Mouse (Mus musculus) kidney, adult 2 months (tissue): ENCODE data around the gene Ago3. TPM values are rescaled to one million over a fixed set of nuclear protein-coding genes. Genes with fewer than 3 reads are reported as not detected.

Experiments used
- DNase-seq: peaks from one replicate; pipeline ENCODE4 v3.0.0; 2021
- H3K27ac ChIP-seq: fragments of 200-500 bp; 2 replicates; pipeline ENCODE4 v1.5.1; 2012; ENCODE audit warnings: low read depth, low read length, control low read depth, inconsistent platforms; ENCODE audit not compliant: insufficient read depth
- H3K27me3 ChIP-seq: fragments of 200-500 bp; replicated peaks from 2 replicates; pipeline ENCODE4 v1.6.1; 2012; ENCODE audit warnings: mild to moderate bottlenecking, moderate library complexity, low read length, inconsistent platforms; ENCODE audit not compliant: control insufficient read depth, insufficient read depth
- H3K36me3 ChIP-seq: fragments of 200-500 bp; 2 replicates; pipeline ENCODE4 v1.6.1; 2012; ENCODE audit warnings: mild to moderate bottlenecking, moderate library complexity, low read length, inconsistent platforms; ENCODE audit not compliant: control insufficient read depth, insufficient read depth
- H3K4me1 ChIP-seq: fragments of 200-500 bp; 2 replicates; pipeline ENCODE4 v1.6.1; 2011; ENCODE audit warnings: low read length; ENCODE audit not compliant: control insufficient read depth, insufficient read depth
- H3K4me3 ChIP-seq: fragments of 200-500 bp; 2 replicates; pipeline ENCODE4 v1.5.1; 2011; ENCODE audit warnings: mild to moderate bottlenecking, low read depth, low read length, control low read depth; ENCODE audit not compliant: insufficient read depth
- CTCF ChIP-seq: fragments of 200-500 bp; conservative IDR thresholded peaks from 2 replicates; pipeline ENCODE4 v1.5.1; 2011; ENCODE audit warnings: low read depth, mild to moderate bottlenecking, control low read depth, low read length, moderate library complexity, mixed read lengths; ENCODE audit not compliant: insufficient read depth, insufficient read length
- POLR2A ChIP-seq: fragments of 200-500 bp; IDR thresholded peaks from one replicate; pipeline ENCODE4 v1.6.1; 2011; ENCODE audit warnings: low read depth, low read length, control low read depth
- WGBS: fragments of 180-500 bp; shearing (Covaris S2); methylation state at CpG from one replicate; pipeline ENCODE4 v1.1.7; 2018; 5-methylcytosine and 5-hydroxymethylcytosine counted together
- polyA plus RNA-seq: library from polyadenylated mRNA; depleted of rRNA; stranded (reverse); fragments of >200 nt; gene quantifications from 2 replicates; pipeline ENCODE4 v1.2.3, GENCODE M21; 2012; rRNA removed

The Ago3 gene
- polyA plus RNA-seq, 1 experiment = 7.9 TPM

GRCm38 (mm10) chr4:126290314-126290713 lies 139.0 kb downstream of the Ago3 start:
- no peak overlapping the region for H3K4me3 ChIP-seq
- no peak for DNase-seq
- 91% methylated on average over 8 of the region's 8 CpGs for WGBS
- H3K4me1 ChIP-seq = no peaks in the 10 kb centered on the region
- TF ChIP-seq POLR2A = no peak
- TF ChIP-seq CTCF = no peak
- H3K36me3 ChIP-seq = no peaks in the 10 kb centered on the region
- H3K27ac ChIP-seq = no peak overlapping the region
- no peaks in the 10 kb centered on the region for H3K27me3 ChIP-seq

- DNase-seq = no peak
- no peak overlapping the region for H3K4me3 ChIP-seq
- no peaks in the 10 kb centered on the region for H3K27me3 ChIP-seq
Observed at GRCm38 (mm10) chr4:126288085-126288666, 141.2 kb downstream of the Ago3 start.

DNA sequence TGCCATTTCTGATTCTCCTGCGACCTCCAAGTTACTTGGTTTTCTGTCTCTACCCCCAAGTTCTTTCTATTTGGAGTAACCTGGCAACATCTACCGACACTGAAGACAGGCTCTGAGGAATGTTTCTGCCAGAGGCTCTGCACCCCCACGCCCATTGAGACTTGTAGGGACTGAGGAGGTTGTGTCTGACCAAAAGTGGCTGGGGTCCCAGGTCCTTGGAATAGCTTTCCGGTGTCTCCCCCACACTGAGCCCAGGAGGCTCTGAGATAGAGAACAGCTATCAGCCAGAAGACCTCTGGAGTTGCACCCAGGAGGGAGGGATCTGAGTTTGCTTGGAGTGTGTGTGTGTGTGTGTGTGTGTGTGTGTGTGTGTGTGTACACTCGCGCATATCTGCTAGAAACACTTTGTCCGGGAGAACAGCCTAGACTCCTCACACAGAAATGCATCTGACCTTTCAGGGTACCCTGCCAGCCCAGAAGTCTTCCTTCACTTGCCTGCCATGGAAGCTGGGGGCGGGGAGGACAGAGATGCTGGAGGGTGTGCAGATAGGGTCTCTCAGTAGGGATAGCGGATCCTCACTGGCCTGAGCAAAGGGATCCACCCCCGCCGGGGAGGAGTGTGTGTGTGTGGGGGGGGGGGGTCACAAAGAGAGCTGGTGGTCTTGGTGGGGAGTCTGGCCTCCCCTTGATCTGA lies 141.9 kb downstream of the Ago3 start:
- no peaks in the 10 kb centered on the region for H3K27me3 ChIP-seq
- no peak overlapping the region for H3K27ac ChIP-seq
- no peak for DNase-seq
- H3K4me3 ChIP-seq = no peak overlapping the region
- no peaks in the 10 kb centered on the region for H3K36me3 ChIP-seq
- 34% methylated on average over 11 of the region's 11 CpGs for WGBS
- TF ChIP-seq CTCF (no peak), POLR2A (no peak)
- H3K4me1 ChIP-seq = no peaks in the 10 kb centered on the region

More at GRCm38 (mm10) chr4:126288085-126288666, 141.2 kb downstream of the Ago3 start:
- no peak overlapping the region for H3K27ac ChIP-seq
- no peaks in the 10 kb centered on the region for H3K4me1 ChIP-seq
- WGBS = 38% methylated on average over 17 of the region's 17 CpGs
- TF ChIP-seq POLR2A (no peak), CTCF (no peak)
- no peaks in the 10 kb centered on the region for H3K36me3 ChIP-seq

DNA sequence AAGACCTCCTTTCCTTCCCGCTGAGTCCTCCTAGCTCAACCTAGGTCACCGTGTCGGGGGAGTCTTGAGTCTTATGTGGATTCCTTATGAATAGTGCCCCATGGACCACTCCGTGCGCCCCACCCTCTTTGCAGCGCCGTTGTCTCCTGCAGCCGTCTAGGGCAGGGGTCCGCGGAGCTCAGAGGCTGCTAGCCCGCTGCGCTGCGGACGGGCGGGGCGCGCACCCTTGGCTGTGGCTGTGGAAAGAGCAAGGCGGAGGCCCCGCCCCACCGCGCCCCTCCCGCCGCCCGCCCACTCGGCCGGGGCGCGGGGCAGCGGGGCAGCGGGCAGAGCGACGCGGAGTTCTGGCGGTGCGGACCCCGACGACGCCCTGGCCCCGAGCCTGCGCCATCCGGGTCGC lies 142.9 kb downstream of the Ago3 start, which contains the start of gene Col8a2:
Col8a2 (plus strand) TSS at position 302 of the 400 bp plus-strand sequence.
- no peak for DNase-seq
- no peaks in the 10 kb centered on the region for H3K27me3 ChIP-seq
- H3K4me3 ChIP-seq = peak within 1 kb of the TSS; percentile 20; the same call in 1 of the 2 replicates
- WGBS = 2% methylated on average over 42 of the region's 42 CpGs
- no peaks in the 10 kb centered on the region for H3K36me3 ChIP-seq
- TF ChIP-seq CTCF (no peak), POLR2A (no peak)
- no peak within 1 kb of the TSS for H3K27ac ChIP-seq
- no peaks in the 10 kb centered on the region for H3K4me1 ChIP-seq

GRCm38 (mm10) chr4:126283582-126283981 lies 145.8 kb downstream of the Ago3 start:
- no peak for TF ChIP-seq CTCF
- no peak for TF ChIP-seq POLR2A
- H3K27ac ChIP-seq = no peak overlapping the region
- WGBS = 93% methylated on average over 8 of the region's 8 CpGs

GRCm38 (mm10) chr4:126281706-126282105 lies 147.7 kb downstream of the Ago3 start:
- TF ChIP-seq CTCF (no peak), POLR2A (no peak)
- WGBS = 74% methylated on average over 9 of the region's 9 CpGs
- Histone ChIP-seq H3K36me3 (no peaks in the 10 kb centered on the region), H3K4me3 (no peak overlapping the region), H3K27ac (no peak overlapping the region), H3K4me1 (no peaks in the 10 kb centered on the region), H3K27me3 (no peaks in the 10 kb centered on the region)
- no peak for DNase-seq

More at GRCm38 (mm10) chr4:126283582-126283981, 145.8 kb downstream of the Ago3 start:
- no peaks in the 10 kb centered on the region for H3K36me3 ChIP-seq
- H3K4me3 ChIP-seq = no peak overlapping the region
- no peaks in the 10 kb centered on the region for H3K4me1 ChIP-seq
- no peak for DNase-seq
- H3K27me3 ChIP-seq = no peaks in the 10 kb centered on the region

Other genes with a start within 250 kb of the Ago3 start
- gene Thrap3, start 226.8 kb downstream of the Ago3 start, polyA plus RNA-seq = 40.4 and 51.0 TPM in 2 replicates
- 28.3 and 30.3 TPM in 2 replicates for gene Map7d1, start 173.2 kb downstream of the Ago3 start, polyA plus RNA-seq
- 57.7 and 75.5 TPM in 2 replicates for gene Trappc3, start 167.2 kb downstream of the Ago3 start, polyA plus RNA-seq
- gene Col8a2, start 142.8 kb downstream of the Ago3 start, polyA plus RNA-seq = 0.27 and 0.31 TPM in 2 replicates
- 36.0 and 43.0 TPM in 2 replicates for gene Adprhl2, start 107.9 kb downstream of the Ago3 start, polyA plus RNA-seq
- gene Tekt2, start 103.9 kb downstream of the Ago3 start, polyA plus RNA-seq = 1.1 and 2.0 TPM in 2 replicates
- 18.0 and 21.4 TPM in 2 replicates for gene Ago1, start 39.0 kb upstream of the Ago3 start, polyA plus RNA-seq
- 0.95 and 1.1 TPM in 2 replicates for gene Ago4, start 103.9 kb upstream of the Ago3 start, polyA plus RNA-seq
- gene Clspn, start 127.4 kb upstream of the Ago3 start, polyA plus RNA-seq = 0.11 and 0.14 TPM in 2 replicates
- 6.9 and 7.5 TPM in 2 replicates for gene 5730409E04Rik, start 180.3 kb upstream of the Ago3 start, polyA plus RNA-seq
- gene Psmb2, start 248.1 kb upstream of the Ago3 start, polyA plus RNA-seq = 180 and 189 TPM in 2 replicates